ENCODE assay signal across 25 mouse cellular contexts in genomic region chr8:127055081-127055480, GRCm38 (mm10). TPM values are rescaled to one million over a fixed set of nuclear protein-coding genes. Genes with fewer than 3 reads are reported as not detected.
DNase-seq lines count a peak whose midpoint lies in the region; ATAC-seq and TF ChIP-seq lines count a peak whose summit lies in the region.
"Had no signal": no experiment of that assay in that cellular context is flagged by ENCODE, and none has a peak within 500 bp of the region (broad histone marks: within the 10 kb centered on the region; RNA-seq: fewer than 3 reads in every experiment).

No protein-coding gene starts in this region.

- no peaks in the 10 kb centered on the region for H3K36me3 ChIP-seq in midbrain, postnatal 0 days (ENCODE audit: insufficient read depth, low read length)
- no peaks in the 10 kb centered on the region for H3K36me3 ChIP-seq in midbrain, embryonic 14.5 days (ENCODE audit: control insufficient read depth, insufficient read depth, low read length)
- H3K36me3 ChIP-seq in limb, embryonic 13.5 days = no peaks in the 10 kb centered on the region
- H3K36me3 ChIP-seq: embryonic facial prominence, embryonic 13.5 days; G1E; heart, embryonic 15.5 days; liver, embryonic 12.5 days; midbrain, embryonic 13.5 days had no signal

- no peaks in the 10 kb centered on the region for H3K27me3 ChIP-seq in midbrain, postnatal 0 days (ENCODE audit: insufficient read depth, low read length)
- no peaks in the 10 kb centered on the region for H3K27me3 ChIP-seq in midbrain, embryonic 14.5 days (ENCODE audit: control insufficient read depth, insufficient read depth, low read length)
- no peaks in the 10 kb centered on the region for H3K27me3 ChIP-seq in limb, embryonic 13.5 days
- H3K27me3 ChIP-seq: CH12.LX; embryonic facial prominence, embryonic 13.5 days; heart, embryonic 15.5 days; midbrain, embryonic 13.5 days had no signal

- 71% methylated on average over 4 of the region's 4 CpGs for WGBS in midbrain, postnatal 0 days
- 63% methylated on average over 4 of the region's 4 CpGs for WGBS in midbrain, embryonic 14.5 days
- 35% methylated on average over 4 of the region's 4 CpGs for WGBS in limb, embryonic 13.5 days

- no peak for ATAC-seq in midbrain, postnatal 0 days (ENCODE audit: low FRiP score)
- ATAC-seq in midbrain, embryonic 14.5 days (ENCODE audit: low FRiP score, low TSS enrichment) = no peak
- ATAC-seq in limb, embryonic 13.5 days (ENCODE audit: low FRiP score, low read depth) = peak; percentile 69; the same call in 1 of the 2 replicates
- ATAC-seq: forebrain, embryonic 13.5 days; intestine, postnatal 0 days; liver, embryonic 12.5 days; midbrain, embryonic 13.5 days had no signal

- no peak overlapping the region for H3K9ac ChIP-seq in midbrain, postnatal 0 days (replicated peaks; ENCODE audit: low read length, poor library complexity, severe bottlenecking)
- no peak overlapping the region for H3K9ac ChIP-seq in midbrain, embryonic 14.5 days (replicated peaks; ENCODE audit: low read length)
- no peak overlapping the region for H3K9ac ChIP-seq in limb, embryonic 13.5 days
- H3K9ac ChIP-seq: embryonic facial prominence, embryonic 13.5 days; forebrain, embryonic 13.5 days; heart, embryonic 15.5 days; liver, embryonic 12.5 days; midbrain, embryonic 13.5 days had no signal

- no peak for TF ChIP-seq CTCF in midbrain, postnatal 0 days (IDR thresholded peaks at IDR 0.05)

- H3K9me3 ChIP-seq in midbrain, postnatal 0 days (ENCODE audit: low read length) = no peaks in the 10 kb centered on the region
- no peaks in the 10 kb centered on the region for H3K9me3 ChIP-seq in midbrain, embryonic 14.5 days (ENCODE audit: control insufficient read depth, low read length)
- H3K9me3 ChIP-seq in limb, embryonic 13.5 days = no peaks in the 10 kb centered on the region
- H3K9me3 ChIP-seq: embryonic facial prominence, embryonic 13.5 days; forebrain, embryonic 13.5 days; heart, embryonic 15.5 days; liver, embryonic 12.5 days; midbrain, embryonic 13.5 days had no signal

- no peak overlapping the region for H3K4me3 ChIP-seq in midbrain, postnatal 0 days (ENCODE audit: low read depth, low read length)
- no peak overlapping the region for H3K4me3 ChIP-seq in midbrain, embryonic 14.5 days (replicated peaks; ENCODE audit: low read depth, low read length)
- H3K4me3 ChIP-seq in limb, embryonic 13.5 days = no peak overlapping the region
- H3K4me3 ChIP-seq: embryonic facial prominence, embryonic 13.5 days; forebrain, embryonic 13.5 days; heart, embryonic 15.5 days; liver, embryonic 12.5 days; midbrain, embryonic 13.5 days had no signal

- no peak overlapping the region for H3K4me2 ChIP-seq in midbrain, postnatal 0 days (ENCODE audit: low read depth, low read length, poor library complexity, severe bottlenecking)
- H3K4me2 ChIP-seq in midbrain, embryonic 14.5 days (ENCODE audit: low read length) = no peak overlapping the region
- no peak overlapping the region for H3K4me2 ChIP-seq in limb, embryonic 13.5 days (replicated peaks)
- H3K4me2 ChIP-seq: embryonic facial prominence, embryonic 13.5 days; forebrain, embryonic 13.5 days; heart, embryonic 15.5 days; liver, embryonic 12.5 days; midbrain, embryonic 13.5 days had no signal

- no peak overlapping the region for H3K27ac ChIP-seq in midbrain, postnatal 0 days (ENCODE audit: low read depth, low read length)
- H3K27ac ChIP-seq in midbrain, embryonic 14.5 days (replicated peaks; ENCODE audit: low read depth, low read length) = no peak overlapping the region
- H3K27ac ChIP-seq in limb, embryonic 13.5 days = no peak overlapping the region
- H3K27ac ChIP-seq: embryonic facial prominence, embryonic 13.5 days; forebrain, embryonic 13.5 days; heart, embryonic 15.5 days; liver, embryonic 12.5 days; midbrain, embryonic 13.5 days had no signal

- no peaks in the 10 kb centered on the region for H3K4me1 ChIP-seq in midbrain, postnatal 0 days (ENCODE audit: insufficient read depth, low read length)
- no peaks in the 10 kb centered on the region for H3K4me1 ChIP-seq in midbrain, embryonic 14.5 days (ENCODE audit: control insufficient read depth, insufficient read depth, low read length)
- no peaks in the 10 kb centered on the region; the same call in 1 of the 2 replicates for H3K4me1 ChIP-seq in limb, embryonic 13.5 days
- H3K4me1 ChIP-seq: embryonic facial prominence, embryonic 13.5 days; forebrain, embryonic 13.5 days; liver, embryonic 12.5 days; midbrain, embryonic 13.5 days had no signal

- peak; percentile 11 to 12 for DNase-seq in gastrocnemius, adult 8-10 months (ENCODE audit: low spot score in 2 of 2)
- DNase-seq in gastrocnemius, postnatal 10 days = no peak
- peak; percentile 16 for DNase-seq in midbrain, postnatal 0 days (ENCODE audit: low spot score)
- no peak for DNase-seq in midbrain, embryonic 14.5 days
- DNase-seq in skeletal muscle tissue, adult 2 months (ENCODE audit: low read depth, low spot score) = peak; percentile 74
- DNase-seq in left cerebral cortex, postnatal 25 days (ENCODE audit: low spot score in 2 of 2) = no peak
- DNase-seq: adrenal gland, adult 2 months; B cell, adult 2 months; cerebellum, adult 11 months; cerebellum, adult 9-11 months; heart, postnatal 4 days; kidney, postnatal 36 days; lung, adult 18-20 months; spleen, adult 18-20 months; thymus, postnatal 25 days had no signal

- intact Hi-C loops in left cerebral cortex, postnatal 25 days (cut with DNase I) = no loop called here

RNA-seq across cellular contexts. Expression of gene Pard3, which starts 8.6 kb away (rescaled TPM):
- 10 to 100 TPM; 27.5 to 30.3 (median 30.2) TPM for total RNA-seq in gastrocnemius, adult 8-10 months (2022)
- 10 to 100 TPM; 30.3 to 37.2 TPM for total RNA-seq in gastrocnemius, postnatal 10 days (2021)
- total RNA-seq in midbrain, postnatal 0 days (2014; rRNA removed) = 28.8 and 29.7 TPM in 2 replicates
- 10.2 and 11.9 TPM in 2 replicates for polyA plus RNA-seq in midbrain, postnatal 0 days (2015; fragmentation: Nextera tagmentation; extraction: Ambion mirVana)
- 16.7 and 27.3 TPM in 2 replicates for polyA plus RNA-seq in midbrain, embryonic 14.5 days (2014; fragmentation: Nextera tagmentation; extraction: Ambion mirVana)
- 33.2 and 35.0 TPM in 2 replicates for polyA plus RNA-seq in limb, embryonic 13.5 days (2015; fragmentation: Nextera tagmentation; extraction: Ambion mirVana)
- 10 to 100 TPM; 14.4 to 21.6 TPM for total RNA-seq in left cerebral cortex, postnatal 25 days (2021)
- total RNA-seq: megakaryocyte, adult 5-6 weeks had no signal
- polyA plus RNA-seq: G1E had no signal

Comparison
In these comparisons a context has a peak if more than half of its experiments do, and no peak if none do; other contexts are left out.
1. DNase-seq: peak in gastrocnemius, adult 8-10 months (2 of 2), midbrain, postnatal 0 days (single experiment) and skeletal muscle tissue, adult 2 months (single experiment); none in gastrocnemius, postnatal 10 days (single experiment), midbrain, embryonic 14.5 days (single experiment) and left cerebral cortex, postnatal 25 days (0 of 2).